Mouse (Mus musculus) spleen, postnatal 10 days (tissue): ENCODE measurements around the gene Olfr992.
"Not testable (repeated sequence)": the region's sequence is repeated elsewhere in the genome, so short reads cannot be mapped to it uniquely, and the experiment has no call there.

Experiments used
- DNase-seq, 2 experiments: peaks; one replicate each; pipeline ENCODE4 v3.0.0; 2021 to 2022; ENCODE audit warnings: low spot score in 2 of 2

Olfr992 gene

GRCm38 (mm10) chr2:85409369-85409768 is at the start of gene Olfr992:
Gene Olfr992, minus strand, starts transcription at chr2:85409469.
- DNase-seq = no peak

GRCm38 (mm10) chr2:85443539-85443938 is 34.3 kb upstream of the Olfr992 start, which contains the start of gene Olfr995:
Gene Olfr995, minus strand, starts transcription at chr2:85443639.
- DNase-seq = no peak

- no peak for DNase-seq
Measured at GRCm38 (mm10) chr2:85442546-85442945, 33.3 kb upstream of the Olfr992 start.

GRCm38 (mm10) chr2:85436351-85436750 is 27.1 kb upstream of the Olfr992 start, which contains the start of gene Olfr994:
Gene Olfr994, minus strand, starts transcription at chr2:85436451.
- no peak for DNase-seq

GRCm38 (mm10) chr2:85425893-85426292 is 16.6 kb upstream of the Olfr992 start:
- DNase-seq = no peak

- no peak for DNase-seq
Measured at GRCm38 (mm10) chr2:85414777-85415176, 5.5 kb upstream of the Olfr992 start, which contains the start of gene Olfr993. Gene Olfr993, minus strand, starts transcription at chr2:85414877.

- not testable (repeated sequence) for DNase-seq
Measured at GRCm38 (mm10) chr2:85363127-85363526, 46.1 kb downstream of the Olfr992 start, which contains the start of gene Olfr988. Gene Olfr988, minus strand, starts transcription at chr2:85363227.
